Mouse (Mus musculus): ENCODE data around the gene Cpeb3. TPM values are rescaled to one million over a fixed set of nuclear protein-coding genes. Genes with fewer than 3 reads are reported as not detected.
"Not testable (repeated sequence)": the region's sequence is repeated elsewhere in the genome, so short reads cannot be mapped to it uniquely, and the experiment has no call there.

Cpeb3 gene
- polyA plus RNA-seq, 1 experiment: 3.8 TPM

DNA sequence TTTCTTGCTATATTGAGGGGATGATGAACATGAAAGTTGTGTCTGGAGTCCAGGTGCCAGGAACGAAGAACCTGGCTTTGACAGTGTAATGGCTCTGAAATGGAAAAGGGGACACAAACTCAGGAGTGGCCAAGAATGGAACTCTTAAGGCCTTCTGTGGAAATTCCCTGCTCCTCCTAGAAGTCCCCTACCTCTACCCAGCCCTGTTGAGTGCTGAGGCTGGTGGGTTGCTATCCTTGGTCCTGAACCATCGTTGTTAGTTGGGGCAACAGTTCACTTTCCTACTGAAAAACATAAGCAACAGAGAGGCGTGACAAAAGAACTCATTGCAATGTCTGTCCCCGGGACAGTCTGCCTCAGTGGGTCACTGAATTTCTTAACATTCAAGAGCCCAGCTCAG, 30.7 kb upstream of the Cpeb3 start:
- Histone ChIP-seq H3K27me3 (ENCODE audit: control insufficient read depth, insufficient read depth, low read length) (peaks cover 5% of the 10 kb centered on the region), H3K4me1 (replicated peaks; ENCODE audit: control insufficient read depth, insufficient read depth, low read length) (no peaks in the 10 kb centered on the region), H3K36me3 (ENCODE audit: control insufficient read depth, insufficient read depth, low read length) (no peaks in the 10 kb centered on the region), H3K4me3 (ENCODE audit: control insufficient read depth, insufficient read depth, low read length) (no peak overlapping the region), H3K27ac (ENCODE audit: control insufficient read depth, insufficient read depth, low read length) (no peak overlapping the region)
- WGBS: 46% methylated on average over 4 of the region's 4 CpGs
- DNase-seq: no peak
- no peak for TF ChIP-seq CTCF (IDR thresholded peaks at IDR 0.05; ENCODE audit: borderline replicate concordance, control insufficient read depth, extremely low read depth, insufficient read depth, low read length, poor library complexity)
- TF ChIP-seq POLR2A (IDR thresholded peaks at IDR 0.05; ENCODE audit: control insufficient read depth, extremely low read depth, insufficient read depth, low read length, poor library complexity): no peak

DNA sequence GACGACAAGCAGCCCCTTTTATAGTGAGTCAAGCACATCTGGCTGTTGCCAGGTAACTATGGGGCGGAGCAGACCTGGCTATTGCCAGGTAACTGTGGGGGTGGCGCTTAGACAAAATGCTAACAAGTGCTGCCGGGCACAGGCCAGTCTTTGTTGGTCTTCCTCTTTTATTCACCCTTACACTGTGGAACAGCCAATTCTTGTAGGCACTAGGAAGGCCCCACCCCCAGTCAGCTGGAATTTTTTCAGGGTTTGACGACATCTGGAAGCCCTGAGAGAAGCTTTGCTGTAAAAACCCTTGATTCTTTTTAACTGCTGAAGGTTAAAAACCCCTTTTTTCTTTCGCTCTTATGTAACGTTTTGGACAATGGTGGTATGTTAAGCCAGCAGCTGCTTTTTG, 30.2 kb upstream of the Cpeb3 start:
- no peak for TF ChIP-seq POLR2A (IDR thresholded peaks at IDR 0.05; ENCODE audit: control insufficient read depth, extremely low read depth, insufficient read depth, low read length, poor library complexity)
- TF ChIP-seq CTCF (IDR thresholded peaks at IDR 0.05; ENCODE audit: borderline replicate concordance, control insufficient read depth, extremely low read depth, insufficient read depth, low read length, poor library complexity): no peak
- 48% methylated on average over 7 of the region's 7 CpGs for WGBS
- H3K4me1 ChIP-seq (replicated peaks; ENCODE audit: control insufficient read depth, insufficient read depth, low read length): no peaks in the 10 kb centered on the region
- no peak overlapping the region for H3K27ac ChIP-seq (ENCODE audit: control insufficient read depth, insufficient read depth, low read length)
- no peak overlapping the region for H3K4me3 ChIP-seq (ENCODE audit: control insufficient read depth, insufficient read depth, low read length)
- peaks cover 9% of the 10 kb centered on the region for H3K27me3 ChIP-seq (ENCODE audit: control insufficient read depth, insufficient read depth, low read length)
- no peaks in the 10 kb centered on the region for H3K36me3 ChIP-seq (ENCODE audit: control insufficient read depth, insufficient read depth, low read length)
- no peak for DNase-seq

DNA sequence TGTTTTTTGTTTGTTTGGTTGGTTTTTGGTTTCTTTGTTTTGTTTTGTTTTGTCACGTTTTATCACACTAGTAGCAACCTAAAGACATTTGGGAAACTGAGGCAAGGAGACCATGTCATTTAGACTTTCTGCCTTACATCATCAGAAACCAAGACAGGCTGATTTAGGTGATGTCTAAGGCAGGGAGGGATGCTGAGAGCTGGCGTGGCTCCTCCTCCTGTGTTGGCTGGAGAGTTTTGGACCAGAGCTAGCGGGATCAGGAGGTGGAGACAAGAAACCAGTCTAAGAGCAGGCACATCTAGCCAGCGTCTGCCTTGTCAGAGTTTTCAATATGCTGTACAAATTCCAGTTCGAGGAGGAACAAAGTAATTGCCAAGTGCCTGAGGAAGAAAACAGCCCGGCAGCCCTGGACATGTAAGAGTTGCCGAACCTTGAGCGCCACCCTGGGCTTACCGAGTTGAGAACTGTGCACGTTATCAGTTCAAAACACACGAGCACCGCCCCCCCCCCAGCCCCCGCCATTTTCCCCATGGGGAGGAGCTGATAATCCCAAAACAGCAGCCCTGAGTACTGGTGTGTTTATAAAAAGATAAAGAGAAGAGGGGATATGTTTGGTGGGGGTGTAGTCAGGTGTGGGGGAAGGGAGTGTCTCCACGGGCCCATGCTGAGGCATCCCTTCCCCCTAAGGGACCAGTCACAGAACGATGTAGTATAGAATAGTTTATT, 29.5 kb upstream of the Cpeb3 start:
- H3K4me1 ChIP-seq (replicated peaks; ENCODE audit: control insufficient read depth, insufficient read depth, low read length): no peaks in the 10 kb centered on the region
- no peak for DNase-seq
- no peaks in the 10 kb centered on the region for H3K36me3 ChIP-seq (ENCODE audit: control insufficient read depth, insufficient read depth, low read length)
- no peak for TF ChIP-seq CTCF (IDR thresholded peaks at IDR 0.05; ENCODE audit: borderline replicate concordance, control insufficient read depth, extremely low read depth, insufficient read depth, low read length, poor library complexity)
- TF ChIP-seq POLR2A (IDR thresholded peaks at IDR 0.05; ENCODE audit: control insufficient read depth, extremely low read depth, insufficient read depth, low read length, poor library complexity): no peak
- WGBS: 17% methylated on average over 15 of the region's 15 CpGs
- H3K4me3 ChIP-seq (ENCODE audit: control insufficient read depth, insufficient read depth, low read length): no peak overlapping the region
- H3K27me3 ChIP-seq (ENCODE audit: control insufficient read depth, insufficient read depth, low read length): peaks cover 12% of the 10 kb centered on the region
- H3K27ac ChIP-seq (ENCODE audit: control insufficient read depth, insufficient read depth, low read length): no peak overlapping the region

DNA sequence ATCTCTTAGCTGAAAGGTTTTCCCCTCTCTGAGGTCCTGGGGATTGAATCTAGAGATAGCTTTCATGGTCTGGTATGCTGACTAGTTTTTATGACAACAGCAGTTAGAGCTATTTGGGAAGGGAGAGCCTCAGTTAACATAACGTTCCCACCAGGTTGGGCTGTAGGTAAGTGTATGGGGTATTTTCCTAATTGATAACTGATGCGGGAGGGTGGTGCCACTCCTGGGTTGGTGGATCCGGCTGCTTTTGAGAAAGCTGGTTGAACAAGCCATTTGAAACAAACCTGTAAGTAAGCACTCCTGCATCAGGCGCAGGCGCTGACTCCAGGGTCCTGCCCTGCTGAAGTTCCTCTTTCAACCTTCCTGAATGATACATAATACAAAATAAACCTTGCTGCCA, 28.9 kb upstream of the Cpeb3 start:
- H3K4me1 ChIP-seq (replicated peaks; ENCODE audit: control insufficient read depth, insufficient read depth, low read length): no peaks in the 10 kb centered on the region
- 35% methylated on average over 5 of the region's 5 CpGs for WGBS
- H3K27ac ChIP-seq (ENCODE audit: control insufficient read depth, insufficient read depth, low read length): no peak overlapping the region
- no peak overlapping the region for H3K4me3 ChIP-seq (ENCODE audit: control insufficient read depth, insufficient read depth, low read length)
- H3K27me3 ChIP-seq (ENCODE audit: control insufficient read depth, insufficient read depth, low read length): peaks cover 12% of the 10 kb centered on the region
- no peak for TF ChIP-seq POLR2A (IDR thresholded peaks at IDR 0.05; ENCODE audit: control insufficient read depth, extremely low read depth, insufficient read depth, low read length, poor library complexity)
- DNase-seq: no peak
- no peaks in the 10 kb centered on the region for H3K36me3 ChIP-seq (ENCODE audit: control insufficient read depth, insufficient read depth, low read length)

- H3K27me3 ChIP-seq (ENCODE audit: control insufficient read depth, insufficient read depth, low read length): peaks cover 12% of the 10 kb centered on the region
- DNase-seq: no peak
- 76% methylated on average over 8 of the region's 8 CpGs for WGBS
- H3K4me3 ChIP-seq (ENCODE audit: control insufficient read depth, insufficient read depth, low read length): no peak overlapping the region
- no peaks in the 10 kb centered on the region for H3K4me1 ChIP-seq (replicated peaks; ENCODE audit: control insufficient read depth, insufficient read depth, low read length)
- no peak for TF ChIP-seq CTCF (IDR thresholded peaks at IDR 0.05; ENCODE audit: borderline replicate concordance, control insufficient read depth, extremely low read depth, insufficient read depth, low read length, poor library complexity)
- TF ChIP-seq POLR2A (IDR thresholded peaks at IDR 0.05; ENCODE audit: control insufficient read depth, extremely low read depth, insufficient read depth, low read length, poor library complexity): no peak
- no peak overlapping the region for H3K27ac ChIP-seq (ENCODE audit: control insufficient read depth, insufficient read depth, low read length)
- H3K36me3 ChIP-seq (ENCODE audit: control insufficient read depth, insufficient read depth, low read length): no peaks in the 10 kb centered on the region
These were observed 27.4 kb upstream of the Cpeb3 start for GRCm38 (mm10) chr19:37235818-37236217.

DNA sequence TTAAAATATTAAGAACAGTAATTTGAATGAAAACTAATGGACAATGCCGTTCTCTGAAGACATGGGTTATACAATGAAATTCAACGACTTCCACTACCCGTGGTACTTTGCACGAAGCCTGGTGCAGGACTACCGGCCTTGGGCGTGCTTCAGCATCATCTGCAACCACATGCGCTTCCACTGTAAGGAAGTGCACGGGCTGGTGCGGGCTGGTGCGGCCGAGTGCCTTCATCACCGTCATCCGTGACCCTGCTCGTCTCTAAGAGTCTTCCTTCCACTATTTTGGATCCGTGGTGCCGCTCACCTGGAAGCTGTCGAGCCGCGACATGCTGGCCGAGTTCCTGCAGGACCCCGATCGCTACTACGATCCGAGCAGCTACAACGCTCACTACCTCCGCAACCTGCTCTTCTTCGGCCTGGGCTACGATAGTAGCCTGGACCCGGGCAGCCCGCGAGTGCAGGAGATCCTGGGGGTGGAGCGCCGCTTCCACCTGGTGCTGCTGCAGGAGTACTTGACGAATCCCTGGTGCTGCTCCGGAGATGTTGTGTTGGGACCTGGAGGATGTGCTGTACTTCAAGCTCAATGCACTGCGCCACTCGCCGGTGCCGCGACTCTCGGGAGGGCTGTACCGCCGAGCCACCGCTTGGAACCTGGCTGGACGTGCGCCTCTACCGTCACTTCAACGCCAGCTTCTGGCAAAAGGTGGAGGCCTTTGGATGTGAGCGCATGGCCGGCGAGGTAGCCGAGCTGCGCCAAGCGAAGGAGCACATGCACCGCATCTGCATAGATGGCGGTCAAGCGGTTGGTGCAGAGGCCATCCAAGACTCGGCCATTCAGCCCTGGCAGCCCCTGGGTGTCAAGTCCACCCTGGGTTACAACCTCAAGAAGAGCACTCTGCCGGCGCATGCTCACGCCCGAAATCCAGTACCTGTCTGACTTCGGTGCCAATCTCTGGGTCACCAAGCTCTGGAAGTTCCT, 25.4 kb upstream of the Cpeb3 start:
- no peak overlapping the region for H3K4me3 ChIP-seq (ENCODE audit: control insufficient read depth, insufficient read depth, low read length)
- no peaks in the 10 kb centered on the region for H3K36me3 ChIP-seq (ENCODE audit: control insufficient read depth, insufficient read depth, low read length)
- no peak for TF ChIP-seq CTCF (IDR thresholded peaks at IDR 0.05; ENCODE audit: borderline replicate concordance, control insufficient read depth, extremely low read depth, insufficient read depth, low read length, poor library complexity)
- no peak for TF ChIP-seq POLR2A (IDR thresholded peaks at IDR 0.05; ENCODE audit: control insufficient read depth, extremely low read depth, insufficient read depth, low read length, poor library complexity)
- 12% methylated on average over 63 of the region's 63 CpGs for WGBS
- H3K4me1 ChIP-seq (replicated peaks; ENCODE audit: control insufficient read depth, insufficient read depth, low read length): no peaks in the 10 kb centered on the region
- no peak overlapping the region for H3K27ac ChIP-seq (ENCODE audit: control insufficient read depth, insufficient read depth, low read length)
- H3K27me3 ChIP-seq (ENCODE audit: control insufficient read depth, insufficient read depth, low read length): peaks cover 12% of the 10 kb centered on the region
- DNase-seq: no peak

DNA sequence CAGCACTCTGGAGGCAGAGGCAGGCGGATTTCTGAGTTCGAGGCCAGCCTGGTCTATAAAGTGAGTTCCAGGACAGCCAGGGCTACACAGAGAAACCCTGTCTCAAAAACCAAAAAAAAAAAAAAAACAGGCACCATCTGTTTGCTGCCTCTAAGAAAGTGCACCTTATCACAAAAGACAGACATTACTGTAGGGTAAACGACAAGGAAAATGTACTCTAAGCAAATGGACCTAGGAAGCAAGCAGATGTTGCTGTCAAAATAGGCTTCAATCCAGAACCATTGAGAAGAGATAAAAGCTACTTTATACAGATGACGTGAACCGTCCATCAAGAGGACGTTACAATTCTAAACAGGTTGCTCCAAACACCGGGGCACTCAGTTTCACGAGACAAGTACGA, 24.2 kb upstream of the Cpeb3 start:
- not testable (repeated sequence) for DNase-seq; H3K4me1 ChIP-seq (replicated peaks; ENCODE audit: control insufficient read depth, insufficient read depth, low read length); H3K36me3 ChIP-seq (ENCODE audit: control insufficient read depth, insufficient read depth, low read length); H3K4me3 ChIP-seq (ENCODE audit: control insufficient read depth, insufficient read depth, low read length); H3K27ac ChIP-seq (ENCODE audit: control insufficient read depth, insufficient read depth, low read length)
- H3K27me3 ChIP-seq (ENCODE audit: control insufficient read depth, insufficient read depth, low read length): peaks cover 12% of the 10 kb centered on the region
- WGBS: 87% methylated on average over 9 of the region's 9 CpGs
